Mouse (Mus musculus) gastrocnemius, adult 18-20 months (tissue): ENCODE data around the gene 1110017D15Rik. TPM values are rescaled to one million over a fixed set of nuclear protein-coding genes. Genes with fewer than 3 reads are reported as not detected.
A peak's percentile ranks its signal among the peaks of the same experiment; 100 is the strongest.

Experiments
- DNase-seq: peaks from one replicate; pipeline ENCODE4 v3.0.0; 2021; ENCODE audit warnings: low spot score
- long read RNA-seq, 2 experiments: library from polyadenylated mRNA; stranded (forward); transcript quantifications; one replicate each; pipeline ENCODE4 v2.0.0; 2021
- total RNA-seq, 2 experiments: library from RNA; stranded (reverse); gene quantifications; 2 replicates each; pipeline ENCODE4 v1.2.3; 2021

The 1110017D15Rik gene
- not detected for total RNA-seq
- long read RNA-seq, experiment 1: 0 reads
- long read RNA-seq, experiment 2, partial matches to known transcripts: 0 of 1 reads
- long read RNA-seq, experiment 2, other reads (novel, unspliced or antisense): 1 of 1 reads

DNA sequence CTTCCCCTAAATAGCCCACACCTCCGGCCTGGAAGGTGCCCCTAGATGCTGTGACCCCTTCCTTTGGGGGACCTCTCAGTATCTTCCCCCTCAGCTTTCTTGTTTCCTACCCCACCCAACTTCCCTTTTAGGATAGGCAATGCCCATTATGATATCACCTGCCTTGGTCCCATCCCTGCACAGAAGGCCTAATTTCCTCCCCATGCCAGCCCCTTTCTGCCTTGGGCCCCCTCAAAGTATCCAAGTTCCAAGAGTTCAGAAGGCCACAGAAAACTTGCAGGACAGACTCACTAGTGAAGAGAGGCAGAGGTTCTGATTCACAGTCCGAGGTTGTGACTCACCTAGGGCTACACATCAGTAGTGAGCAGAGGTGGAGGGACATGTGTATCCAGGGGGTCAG lies at the start of gene 1110017D15Rik:
1110017D15Rik (minus strand) TSS at position 101 of the 400 bp plus-strand sequence.
- no peak for DNase-seq

DNA sequence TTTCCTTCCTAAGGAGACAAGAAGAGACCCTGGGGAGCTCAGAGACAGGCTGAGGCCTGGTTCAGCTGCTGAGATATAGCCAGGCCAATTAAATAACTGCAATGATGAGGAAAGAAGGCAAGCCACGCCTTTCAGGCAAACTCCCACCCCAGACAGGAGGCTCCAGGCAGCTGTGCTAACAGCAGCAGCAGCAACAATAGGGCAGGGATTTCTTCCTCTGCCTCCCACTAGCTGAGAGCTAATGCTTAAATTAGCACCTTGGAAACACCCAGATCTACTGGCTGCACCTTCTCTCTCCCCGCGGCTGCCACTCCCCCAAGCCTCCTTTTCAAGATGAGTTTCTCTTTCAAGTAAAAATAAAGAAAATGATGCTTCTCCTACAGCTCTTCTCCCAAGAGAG lies 49.0 kb upstream of the 1110017D15Rik start:
- DNase-seq: no peak

DNA sequence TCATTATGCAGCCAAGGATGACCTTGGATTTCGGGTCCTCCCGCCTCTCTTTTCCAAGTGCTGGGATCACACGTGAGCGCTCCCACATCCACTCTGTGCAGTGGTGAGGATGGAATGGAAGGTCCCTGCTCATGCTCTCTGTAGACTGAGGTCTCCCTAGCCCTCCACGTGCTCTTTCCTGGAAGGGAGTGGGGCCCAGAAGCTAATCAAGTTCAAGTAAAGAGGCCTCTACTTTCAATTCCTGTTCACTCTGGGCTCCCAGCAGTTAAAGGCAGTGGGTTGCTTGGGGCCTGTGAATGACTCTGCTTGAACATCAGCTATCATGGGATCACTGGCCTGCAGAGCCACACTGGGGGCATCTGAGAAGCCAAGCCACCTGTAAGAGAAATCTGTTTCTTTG lies 46.2 kb upstream of the 1110017D15Rik start:
- DNase-seq: no peak

DNA sequence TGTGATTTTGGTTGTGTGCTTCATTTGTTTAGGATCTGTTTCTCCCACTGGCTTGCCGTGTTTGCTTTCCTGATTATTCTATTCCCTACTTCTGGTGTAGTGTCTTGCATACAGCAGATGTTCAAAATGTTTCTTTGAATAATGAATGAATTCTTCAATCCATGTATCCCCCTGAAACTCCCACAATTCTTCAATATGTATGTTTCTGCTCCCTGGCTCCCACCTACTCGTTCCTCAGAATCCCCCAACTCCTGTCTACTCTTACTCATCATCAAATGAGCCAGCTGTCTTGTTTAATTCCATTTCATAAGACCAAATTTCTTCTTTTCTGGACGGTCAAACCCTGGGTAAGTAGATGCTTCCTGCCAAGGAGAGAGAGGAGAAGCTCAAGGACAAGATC lies 40.0 kb upstream of the 1110017D15Rik start:
- no peak for DNase-seq

DNA sequence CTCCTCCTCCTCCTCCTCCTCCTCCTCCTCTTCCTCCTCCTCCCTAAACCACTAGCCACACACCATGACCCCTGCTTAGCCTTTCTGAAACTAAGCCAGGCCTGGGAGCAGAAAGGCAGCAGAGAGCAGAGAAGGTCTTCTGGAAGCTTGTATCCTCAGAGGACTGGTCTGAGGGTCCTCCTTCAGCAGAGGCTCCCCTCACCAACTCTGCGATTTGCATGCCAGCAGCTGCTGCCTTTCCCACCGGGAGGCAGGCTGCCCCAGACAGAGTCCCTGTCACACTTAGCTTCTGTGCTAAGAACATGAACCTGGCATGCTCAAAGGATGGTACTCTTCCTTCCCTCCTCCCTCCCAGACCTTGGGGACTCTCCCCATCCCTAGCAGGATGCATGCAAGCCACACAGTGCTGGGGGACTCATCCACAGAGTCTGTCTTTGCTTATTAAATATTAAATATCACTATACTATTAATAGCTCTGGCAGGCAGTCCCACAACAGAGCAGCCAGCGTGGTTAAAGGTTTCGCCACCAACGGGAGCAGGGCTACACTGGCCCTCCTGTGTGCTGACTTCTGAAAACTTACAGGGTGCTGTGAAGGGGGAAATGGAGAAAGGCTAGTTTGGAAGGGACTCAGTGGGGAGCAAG lies 39.3 kb upstream of the 1110017D15Rik start:
- peak; percentile 58 for DNase-seq

DNA sequence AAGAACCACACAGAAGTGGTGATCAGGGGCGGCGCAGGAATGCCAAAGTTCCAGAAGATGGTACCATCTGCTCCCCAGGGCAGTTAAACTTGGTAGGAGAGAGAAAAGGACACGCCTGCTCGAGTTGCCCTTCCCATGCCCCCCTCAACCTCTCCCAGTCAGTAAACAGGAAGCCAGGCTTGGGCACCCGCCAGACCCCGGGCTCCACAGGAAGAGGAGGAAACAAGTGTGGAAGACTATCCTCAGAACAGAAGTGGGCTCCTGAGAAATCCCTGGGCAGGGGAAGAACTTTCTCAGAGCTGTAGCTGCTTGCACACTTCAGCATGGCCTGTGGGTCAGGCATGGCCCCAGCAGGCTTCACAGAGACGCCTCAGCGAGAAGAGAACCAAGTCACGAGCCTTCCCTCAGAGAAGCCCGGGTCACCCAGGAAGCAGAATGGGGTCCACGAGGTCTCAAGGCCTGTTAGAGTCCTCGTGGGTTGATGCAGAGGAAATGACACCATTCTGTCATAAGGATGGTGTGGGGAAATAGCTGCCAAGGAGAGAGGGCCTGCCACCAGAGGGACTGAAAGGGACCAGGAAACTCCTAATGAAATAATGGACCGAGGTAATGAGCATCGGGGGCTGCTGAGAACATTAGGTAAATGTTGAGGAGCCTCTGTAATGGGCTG lies 38.0 kb upstream of the 1110017D15Rik start:
- peak; percentile 64 for DNase-seq

DNA sequence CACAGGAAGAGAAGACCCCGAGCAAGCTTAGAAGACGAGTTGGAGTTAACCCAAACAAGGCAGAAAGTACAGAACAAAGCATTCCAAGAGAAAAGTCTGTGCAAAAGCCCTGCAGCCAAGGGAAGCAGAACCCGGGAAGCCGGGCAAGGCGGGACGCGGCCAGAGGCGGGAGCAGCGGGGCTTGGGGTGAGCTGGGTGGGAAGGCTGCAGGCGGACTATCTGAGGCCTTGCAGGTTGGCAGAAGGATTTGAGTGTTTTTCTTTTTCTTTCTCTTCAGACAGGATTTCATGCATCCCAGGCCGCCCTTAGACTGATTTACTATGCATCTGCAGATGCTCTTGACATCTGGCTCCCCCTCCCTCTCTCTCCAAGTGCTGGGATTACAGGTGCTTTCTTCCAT lies 36.0 kb upstream of the 1110017D15Rik start:
- no peak for DNase-seq

DNA sequence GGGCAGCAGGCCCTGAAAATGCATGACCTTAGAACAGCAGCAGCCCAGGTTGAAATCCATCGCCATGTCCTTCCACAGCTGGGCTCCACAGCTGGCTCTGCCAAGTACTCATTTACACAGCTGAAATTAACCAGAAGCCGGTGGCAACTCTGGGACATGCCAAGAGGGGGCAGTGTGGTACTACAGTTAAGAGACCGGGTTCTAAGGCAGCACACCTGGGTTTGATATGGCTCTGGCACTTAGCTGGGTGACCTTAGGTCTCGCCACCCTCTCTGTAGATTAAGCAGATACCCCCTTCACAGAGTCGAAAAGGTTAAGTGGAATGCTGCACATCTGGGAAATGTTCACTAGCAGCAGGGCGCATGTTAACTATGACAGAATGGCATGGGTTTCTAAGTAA lies 35.4 kb upstream of the 1110017D15Rik start:
- peak; percentile 82 for DNase-seq

DNA sequence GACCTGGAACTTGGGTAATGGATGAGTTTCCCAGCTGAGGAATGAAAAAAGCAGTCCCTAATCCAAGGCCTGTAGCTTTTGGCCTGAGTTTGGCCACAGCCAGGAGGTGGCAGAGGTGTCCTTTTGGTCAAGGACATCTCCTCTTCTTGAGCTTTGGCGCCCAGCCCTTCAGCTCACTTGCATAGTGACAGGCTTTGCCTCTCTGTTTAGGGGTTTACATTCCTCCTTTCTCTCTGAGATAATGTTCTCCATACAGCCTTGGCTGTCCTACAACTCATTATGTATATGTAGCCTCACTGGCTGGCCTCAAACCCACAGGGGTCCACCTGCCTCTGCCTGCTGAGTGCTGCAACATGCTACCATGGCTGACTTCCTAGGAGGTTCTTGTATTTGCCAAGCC lies 30.0 kb upstream of the 1110017D15Rik start:
- no peak for DNase-seq

DNA sequence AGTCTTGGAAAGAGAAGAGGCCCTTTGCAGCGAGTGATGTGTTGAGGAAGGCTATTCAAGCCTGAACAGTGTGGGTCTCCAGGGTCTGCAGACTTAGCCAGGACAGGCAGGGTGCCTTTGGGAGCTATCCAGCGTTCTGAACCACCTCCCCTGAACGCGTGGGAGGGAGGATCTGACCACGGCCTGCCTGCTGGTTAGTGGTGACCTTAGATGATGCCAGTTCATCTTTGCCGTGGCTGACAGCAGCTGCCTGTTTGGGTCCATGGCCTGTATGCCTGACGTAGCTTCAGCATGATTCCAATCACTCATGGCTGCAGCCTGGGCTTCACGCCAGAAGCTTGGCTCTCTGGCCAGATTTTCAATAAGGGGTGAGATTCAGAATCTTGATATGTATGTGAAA lies 28.9 kb upstream of the 1110017D15Rik start:
- DNase-seq: no peak

DNA sequence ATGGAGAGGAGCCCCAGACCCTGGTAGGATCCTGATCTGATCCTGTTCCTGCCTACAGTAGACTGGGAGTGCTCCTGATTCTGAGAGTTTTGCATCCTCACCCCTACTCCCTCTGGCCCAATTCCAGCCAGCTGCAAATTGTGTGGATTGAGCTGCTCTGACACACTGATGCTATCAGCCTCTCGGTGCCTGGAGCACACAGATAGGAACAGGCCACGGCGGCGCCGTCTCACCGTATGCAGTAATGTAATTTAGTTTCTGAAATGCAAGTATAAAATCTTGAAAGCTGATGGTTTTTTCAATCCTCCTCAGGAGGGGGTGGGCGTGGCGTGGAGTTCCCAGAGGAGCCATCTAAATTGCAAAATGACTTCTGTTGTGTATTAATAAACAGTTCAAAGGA lies 25.0 kb upstream of the 1110017D15Rik start:
- no peak for DNase-seq

DNA sequence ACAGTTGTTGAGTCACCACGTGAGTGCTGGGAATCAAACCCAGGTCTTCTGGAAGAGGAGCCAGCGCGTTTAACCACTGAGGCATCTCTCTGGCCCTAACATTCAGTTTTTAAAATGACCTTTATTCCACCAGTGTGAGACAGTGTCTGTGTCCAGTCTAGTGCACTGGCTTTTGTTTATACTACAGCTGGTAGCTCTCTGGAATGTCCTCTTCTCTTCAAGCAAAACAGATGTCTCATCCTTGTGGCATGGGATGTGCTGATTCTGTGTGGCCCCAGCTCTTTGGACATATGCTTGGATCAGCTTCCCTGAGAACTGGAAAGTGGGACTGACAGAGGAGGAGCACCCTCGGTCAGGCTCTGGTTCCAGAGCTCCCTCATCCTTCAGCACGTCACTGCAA lies 17.7 kb upstream of the 1110017D15Rik start:
- DNase-seq: no peak

DNA sequence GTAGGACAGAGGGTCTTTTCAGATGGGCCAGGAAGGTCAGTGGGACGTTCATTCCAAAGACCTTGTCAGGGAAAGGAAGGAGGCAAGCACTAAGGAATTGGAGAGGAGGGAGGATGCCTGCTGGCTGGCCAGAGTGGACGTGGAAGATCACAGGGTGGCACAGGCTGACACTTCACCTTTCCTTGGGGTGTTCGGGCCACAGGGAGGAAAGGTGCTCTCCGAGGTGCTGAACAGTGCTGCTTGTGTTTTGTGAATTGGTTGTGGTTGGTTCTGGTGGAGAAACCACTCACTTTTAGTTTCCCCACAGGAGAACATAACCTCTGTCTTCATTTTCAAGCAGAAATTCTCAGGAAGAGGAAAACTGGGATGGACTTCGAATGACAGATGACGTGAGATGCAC lies 15.3 kb upstream of the 1110017D15Rik start:
- DNase-seq: no peak

DNA sequence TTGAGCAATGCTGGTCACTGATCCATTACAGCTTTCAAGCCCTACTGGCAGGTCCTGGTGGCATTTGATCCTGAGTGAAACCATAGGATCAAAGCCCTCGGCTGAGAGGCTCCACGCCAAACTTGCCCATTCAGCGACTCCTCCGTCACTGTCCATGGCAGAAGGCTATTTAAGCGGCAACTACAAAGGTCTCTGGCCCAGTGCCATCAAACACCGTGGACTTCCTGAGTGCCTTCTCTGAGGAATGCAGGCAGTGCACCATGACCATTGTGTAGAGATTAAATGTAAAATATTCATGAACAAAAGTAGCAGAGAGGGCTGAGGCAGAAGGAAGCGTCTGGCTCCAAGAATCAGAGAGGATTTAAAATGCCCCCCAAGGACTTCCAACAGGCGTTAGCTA lies 10.9 kb upstream of the 1110017D15Rik start:
- peak; percentile 83 for DNase-seq

DNA sequence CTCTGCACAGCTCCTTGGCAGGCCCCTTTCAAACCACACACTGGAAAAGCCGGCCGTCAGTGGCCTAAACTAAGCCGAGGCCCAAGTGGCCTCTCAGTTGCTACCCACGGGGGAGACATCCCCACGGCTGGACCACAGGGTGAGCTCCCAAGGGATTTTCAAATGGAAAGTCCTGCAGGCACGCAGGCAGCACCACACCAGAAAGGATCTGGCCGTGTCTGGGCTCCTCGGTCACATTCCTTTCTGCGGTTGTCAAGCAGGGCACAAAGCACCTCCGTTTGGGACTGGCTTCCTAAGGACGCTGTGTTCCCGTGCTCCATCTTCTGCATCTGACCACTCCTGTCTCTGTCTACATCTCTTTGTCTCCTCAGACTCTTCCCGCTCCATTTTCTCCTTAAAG lies 9.9 kb upstream of the 1110017D15Rik start:
- no peak for DNase-seq

DNA sequence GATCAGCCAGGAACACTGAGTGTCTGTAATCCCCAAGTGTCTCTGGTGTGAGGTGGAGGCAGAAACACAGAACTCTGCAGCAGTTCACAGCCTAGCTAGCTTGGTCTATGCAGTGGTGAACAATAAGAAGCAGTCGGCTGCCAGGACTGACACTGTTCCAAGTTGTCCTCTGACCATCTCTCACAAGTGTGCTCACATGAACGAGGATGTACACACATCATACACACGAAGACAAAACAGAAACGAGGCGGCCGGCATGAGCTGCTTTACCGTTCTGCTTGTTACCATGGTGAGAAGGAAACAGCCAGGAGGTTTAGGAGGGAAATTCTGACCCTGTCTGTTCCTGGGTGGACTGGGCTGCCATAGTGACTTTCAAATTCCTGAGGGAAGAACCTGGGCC lies 9.4 kb upstream of the 1110017D15Rik start:
- DNase-seq: no peak

DNA sequence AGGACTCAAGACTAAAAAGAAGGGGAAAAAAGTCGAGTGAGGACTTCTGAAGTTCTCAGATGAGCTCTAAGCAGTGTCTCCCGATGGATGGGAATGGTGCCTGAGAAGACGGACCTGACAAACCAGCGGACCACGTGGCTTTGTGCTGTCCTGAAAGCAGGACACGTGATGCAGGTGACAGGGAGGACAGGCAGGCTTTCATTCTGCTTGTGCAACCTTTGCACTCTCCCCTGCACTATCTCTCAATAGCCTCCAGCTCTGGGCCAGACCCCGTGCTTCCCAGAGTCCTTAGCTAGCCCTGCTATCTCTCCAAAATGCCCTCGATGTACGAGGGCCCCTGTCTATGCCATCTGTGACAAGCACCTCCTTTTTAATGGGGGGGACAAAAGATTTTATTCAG lies 7.7 kb upstream of the 1110017D15Rik start:
- DNase-seq: no peak

DNA sequence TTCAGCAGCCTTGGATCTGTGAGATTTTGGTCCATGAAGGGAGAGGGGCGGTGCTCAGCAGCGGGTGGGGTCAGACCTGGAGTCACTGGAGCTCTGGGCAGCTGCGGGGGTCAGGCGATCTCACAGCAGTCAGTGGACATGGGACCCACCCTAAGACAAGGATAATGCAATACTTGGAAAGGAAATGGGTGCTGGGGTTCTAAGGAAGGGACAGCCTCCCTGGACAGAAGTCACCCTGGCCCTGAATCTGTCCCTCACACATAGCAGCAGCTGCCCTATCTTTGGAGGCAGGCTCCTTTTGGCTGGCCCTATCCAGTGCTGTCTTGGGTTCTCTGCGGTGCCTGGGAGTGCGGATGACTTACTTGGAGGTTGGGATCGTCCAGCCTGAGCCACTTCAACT lies 6.7 kb upstream of the 1110017D15Rik start:
- DNase-seq: no peak

DNA sequence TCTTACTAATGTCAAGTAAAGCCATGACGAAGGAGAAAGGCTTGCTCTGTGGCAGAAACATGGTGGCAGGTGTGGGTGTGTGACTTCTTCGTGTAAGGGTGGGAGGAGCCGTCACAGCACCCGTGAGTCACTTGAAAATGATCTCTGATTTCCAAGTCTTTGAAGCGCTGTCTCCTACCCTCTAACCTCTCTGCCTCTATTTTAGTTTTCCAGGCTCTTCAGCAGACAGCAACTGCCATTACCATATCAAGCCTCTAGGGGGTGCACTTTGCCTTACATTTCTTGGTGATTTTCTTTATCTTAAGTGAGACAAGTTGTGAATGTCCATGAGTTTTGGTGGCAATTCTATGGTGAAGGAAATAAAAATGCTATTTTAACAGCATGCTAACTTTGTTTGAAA lies 5.7 kb upstream of the 1110017D15Rik start:
- DNase-seq: peak; percentile 58

DNA sequence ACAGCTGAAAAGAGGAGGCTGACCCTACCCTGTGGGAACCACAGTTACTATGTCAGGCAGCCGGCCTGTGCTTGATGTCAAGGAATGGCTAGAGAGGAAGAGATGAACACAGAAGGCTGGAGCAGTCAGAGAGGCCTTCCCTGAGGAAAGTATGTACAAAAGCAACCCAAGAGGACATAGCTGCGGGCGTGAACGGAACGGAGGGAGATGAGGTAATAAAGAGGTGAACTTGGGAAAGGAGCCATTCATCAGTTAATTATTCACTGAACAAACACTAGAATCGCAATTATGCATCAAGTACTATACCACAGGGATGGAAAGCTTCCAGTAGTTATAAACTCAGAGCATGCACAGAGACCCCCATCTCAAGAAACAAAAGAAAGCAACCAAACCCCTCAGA lies 5.0 kb upstream of the 1110017D15Rik start:
- DNase-seq: no peak

DNA sequence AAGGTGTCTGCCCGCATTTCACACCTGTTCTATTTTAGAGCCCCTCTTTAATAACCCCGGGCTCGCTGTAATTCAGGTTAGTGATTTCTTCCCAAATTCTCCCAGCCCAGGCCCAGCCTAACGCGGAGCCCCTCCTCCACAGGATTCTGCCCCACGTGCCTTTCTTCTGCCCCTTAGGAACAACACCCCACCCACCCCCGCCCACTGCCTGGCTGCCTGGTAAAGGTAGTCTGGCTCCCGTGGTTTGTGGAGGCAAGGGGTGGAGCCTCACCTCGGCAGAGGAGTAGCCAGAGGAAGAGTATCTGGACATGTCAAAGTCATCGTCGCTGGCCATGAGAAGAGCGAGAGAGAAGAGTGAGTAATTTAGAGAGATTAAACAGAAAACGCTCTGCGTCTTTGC lies 3.5 kb upstream of the 1110017D15Rik start:
- no peak for DNase-seq

DNA sequence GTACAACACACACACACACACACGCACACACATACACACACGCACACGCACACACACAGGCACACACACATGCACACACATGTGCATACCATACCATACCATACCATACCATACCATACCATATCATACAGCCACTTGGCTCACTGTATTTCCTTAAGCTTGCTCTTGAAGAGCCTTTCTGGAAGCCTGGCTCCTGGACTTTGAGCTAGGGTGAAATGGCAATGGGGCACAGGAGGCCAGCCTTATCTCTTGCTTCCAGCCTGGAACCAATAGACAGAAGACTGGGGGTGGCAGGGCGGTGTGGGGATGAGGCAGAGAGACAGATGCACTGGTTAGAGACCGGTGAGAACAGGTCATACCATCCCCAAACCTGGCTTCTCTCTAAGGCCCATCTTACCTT lies 2.1 kb upstream of the 1110017D15Rik start:
- no peak for DNase-seq

DNA sequence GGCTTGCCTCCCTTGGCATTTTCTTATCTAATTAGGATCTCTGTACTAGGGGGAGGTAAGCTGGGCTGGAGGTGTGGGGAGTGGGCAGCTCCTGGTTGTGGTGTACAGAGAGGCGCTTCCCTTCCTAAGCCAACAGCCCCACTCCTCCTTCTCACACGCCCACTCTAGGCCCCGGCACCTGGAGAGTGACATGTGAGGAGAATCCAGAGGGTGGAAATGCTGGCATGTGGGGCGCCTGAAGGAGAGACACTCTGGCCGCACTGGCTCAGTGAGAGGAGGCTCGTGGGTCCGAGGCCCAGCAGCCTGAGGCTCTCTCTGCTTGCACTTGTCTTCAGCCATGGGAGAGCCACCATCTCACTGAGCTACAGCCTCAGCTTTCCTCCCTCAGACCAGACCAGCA lies 1.2 kb upstream of the 1110017D15Rik start:
- DNase-seq: no peak
